Mouse (Mus musculus): ENCODE data around the gene Med23. TPM values are rescaled to one million over a fixed set of nuclear protein-coding genes. Genes with fewer than 3 reads are reported as not detected.

The Med23 gene
- polyA plus RNA-seq, 1 experiment from 2014 or later: 24.0 TPM

- no peak for ATAC-seq (ENCODE audit: low FRiP score, low TSS enrichment)
Measured at GRCm38 (mm10) chr10:24830448-24830847, 39.3 kb upstream of the Med23 start.

GRCm38 (mm10) chr10:24831377-24832095 is 38.2 kb upstream of the Med23 start:
- Histone ChIP-seq H3K4me2 (replicated peaks; ENCODE audit: low read depth, low read length) (no peak overlapping the region), H3K9me3 (ENCODE audit: low read length) (no peaks in the 10 kb centered on the region), H3K4me1 (ENCODE audit: insufficient read depth, low read length) (peaks cover 17% of the 10 kb centered on the region), H3K27ac (ENCODE audit: low read length) (no peak overlapping the region), H3K9ac (replicated peaks; ENCODE audit: low read length) (no peak overlapping the region), H3K27me3 (ENCODE audit: insufficient read depth, low read length) (no peaks in the 10 kb centered on the region), H3K4me3 (ENCODE audit: low read length) (no peak overlapping the region), H3K36me3 (ENCODE audit: insufficient read depth, low read length) (no peaks in the 10 kb centered on the region)
- ATAC-seq (ENCODE audit: low FRiP score, low TSS enrichment): no peak
- 65% methylated on average over 14 of the region's 15 CpGs for WGBS

More at GRCm38 (mm10) chr10:24830448-24830847, 39.3 kb upstream of the Med23 start:
- WGBS: 89% methylated on average over 5 of the region's 5 CpGs
- Histone ChIP-seq H3K4me1 (ENCODE audit: insufficient read depth, low read length) (peaks cover 12% of the 10 kb centered on the region), H3K4me3 (ENCODE audit: low read length) (no peak overlapping the region), H3K36me3 (ENCODE audit: insufficient read depth, low read length) (no peaks in the 10 kb centered on the region), H3K9me3 (ENCODE audit: low read length) (no peaks in the 10 kb centered on the region), H3K9ac (replicated peaks; ENCODE audit: low read length) (no peak overlapping the region), H3K27me3 (ENCODE audit: insufficient read depth, low read length) (no peaks in the 10 kb centered on the region), H3K4me2 (replicated peaks; ENCODE audit: low read depth, low read length) (no peak overlapping the region), H3K27ac (ENCODE audit: low read length) (no peak overlapping the region)

- Histone ChIP-seq H3K9ac (replicated peaks; ENCODE audit: low read length) (no peak overlapping the region), H3K4me1 (ENCODE audit: insufficient read depth, low read length) (peaks cover 17% of the 10 kb centered on the region), H3K9me3 (ENCODE audit: low read length) (no peaks in the 10 kb centered on the region), H3K36me3 (ENCODE audit: insufficient read depth, low read length) (no peaks in the 10 kb centered on the region), H3K4me2 (replicated peaks; ENCODE audit: low read depth, low read length) (no peak overlapping the region), H3K4me3 (ENCODE audit: low read length) (no peak overlapping the region), H3K27me3 (ENCODE audit: insufficient read depth, low read length) (no peaks in the 10 kb centered on the region), H3K27ac (ENCODE audit: low read length) (no peak overlapping the region)
- ATAC-seq (ENCODE audit: low FRiP score, low TSS enrichment): no peak
- 80% methylated on average over 9 of the region's 9 CpGs for WGBS
Measured at GRCm38 (mm10) chr10:24832306-24832705, 37.5 kb upstream of the Med23 start.

GRCm38 (mm10) chr10:24834634-24835371 is 35.0 kb upstream of the Med23 start:
- peaks cover 5% of the 10 kb centered on the region; the same call in 1 of the 2 replicates for H3K9me3 ChIP-seq (ENCODE audit: low read length)
- 0 out of 2 replicates have a peak overlapping the region, but pooled peaks have one; percentile 3 for H3K9ac ChIP-seq (replicated peaks; ENCODE audit: low read length)
- no peaks in the 10 kb centered on the region for H3K27me3 ChIP-seq (ENCODE audit: insufficient read depth, low read length)
- H3K36me3 ChIP-seq (ENCODE audit: insufficient read depth, low read length): no peaks in the 10 kb centered on the region
- 10% methylated on average over 4 of the region's 4 CpGs for WGBS
- H3K27ac ChIP-seq (ENCODE audit: low read length): no peak overlapping the region
- H3K4me3 ChIP-seq (ENCODE audit: low read length): peak overlapping the region; percentile 14; the same call in 1 of the 2 replicates
- peak overlapping the region; percentile 50 for H3K4me2 ChIP-seq (replicated peaks; ENCODE audit: low read depth, low read length)
- peaks cover 17% of the 10 kb centered on the region for H3K4me1 ChIP-seq (ENCODE audit: insufficient read depth, low read length)
- ATAC-seq (ENCODE audit: low FRiP score, low TSS enrichment): 0 out of 2 replicates have a peak, but pooled peaks have one; percentile 19

- ATAC-seq (ENCODE audit: low FRiP score, low TSS enrichment): no peak
- WGBS: 33% methylated on average over 12 of the region's 12 CpGs
- H3K4me2 ChIP-seq (replicated peaks; ENCODE audit: low read depth, low read length): peak overlapping the region; percentile 50
- H3K9ac ChIP-seq (replicated peaks; ENCODE audit: low read length): peak overlapping the region; percentile 49
- 0 out of 2 replicates have a peak overlapping the region, but pooled peaks have one; percentile 9 for H3K27ac ChIP-seq (ENCODE audit: low read length)
- no peaks in the 10 kb centered on the region for H3K36me3 ChIP-seq (ENCODE audit: insufficient read depth, low read length)
- H3K4me1 ChIP-seq (ENCODE audit: insufficient read depth, low read length): peaks cover 17% of the 10 kb centered on the region
- peak overlapping the region; percentile 27 for H3K4me3 ChIP-seq (ENCODE audit: low read length)
- H3K27me3 ChIP-seq (ENCODE audit: insufficient read depth, low read length): no peaks in the 10 kb centered on the region
- peaks cover 5% of the 10 kb centered on the region; the same call in 1 of the 2 replicates for H3K9me3 ChIP-seq (ENCODE audit: low read length)
Measured at GRCm38 (mm10) chr10:24835702-24836342, 34.0 kb upstream of the Med23 start.

- Histone ChIP-seq H3K27ac (ENCODE audit: low read length) (no peak overlapping the region), H3K4me1 (ENCODE audit: insufficient read depth, low read length) (peaks cover 17% of the 10 kb centered on the region), H3K9me3 (ENCODE audit: low read length) (peaks cover 5% of the 10 kb centered on the region; the same call in 1 of the 2 replicates), H3K4me3 (ENCODE audit: low read length) (no peak overlapping the region), H3K9ac (replicated peaks; ENCODE audit: low read length) (no peak overlapping the region), H3K36me3 (ENCODE audit: insufficient read depth, low read length) (no peaks in the 10 kb centered on the region), H3K27me3 (ENCODE audit: insufficient read depth, low read length) (no peaks in the 10 kb centered on the region), H3K4me2 (replicated peaks; ENCODE audit: low read depth, low read length) (peak overlapping the region; percentile 50)
- WGBS: 56% methylated on average over 4 of the region's 4 CpGs
- ATAC-seq (ENCODE audit: low FRiP score, low TSS enrichment): no peak
Measured at GRCm38 (mm10) chr10:24836366-24837038, 33.3 kb upstream of the Med23 start.

- 94% methylated on average over 4 of the region's 4 CpGs for WGBS
- H3K27ac ChIP-seq (ENCODE audit: low read length): no peak overlapping the region
- no peaks in the 10 kb centered on the region for H3K27me3 ChIP-seq (ENCODE audit: insufficient read depth, low read length)
- H3K9me3 ChIP-seq (ENCODE audit: low read length): peaks cover 5% of the 10 kb centered on the region; the same call in 1 of the 2 replicates
- H3K4me3 ChIP-seq (ENCODE audit: low read length): no peak overlapping the region
- H3K9ac ChIP-seq (replicated peaks; ENCODE audit: low read length): no peak overlapping the region
- H3K4me2 ChIP-seq (replicated peaks; ENCODE audit: low read depth, low read length): no peak overlapping the region
- ATAC-seq (ENCODE audit: low FRiP score, low TSS enrichment): no peak
- no peaks in the 10 kb centered on the region for H3K36me3 ChIP-seq (ENCODE audit: insufficient read depth, low read length)
- peaks cover 3% of the 10 kb centered on the region; the same call in 1 of the 2 replicates for H3K4me1 ChIP-seq (ENCODE audit: insufficient read depth, low read length)
Measured at GRCm38 (mm10) chr10:24840795-24841194, 29.0 kb upstream of the Med23 start.

- Histone ChIP-seq H3K9ac (replicated peaks; ENCODE audit: low read length) (no peak overlapping the region), H3K36me3 (ENCODE audit: insufficient read depth, low read length) (no peaks in the 10 kb centered on the region), H3K4me3 (ENCODE audit: low read length) (no peak overlapping the region), H3K4me1 (ENCODE audit: insufficient read depth, low read length) (no peaks in the 10 kb centered on the region), H3K27me3 (ENCODE audit: insufficient read depth, low read length) (no peaks in the 10 kb centered on the region), H3K9me3 (ENCODE audit: low read length) (peaks cover 5% of the 10 kb centered on the region; the same call in 1 of the 2 replicates), H3K4me2 (replicated peaks; ENCODE audit: low read depth, low read length) (no peak overlapping the region), H3K27ac (ENCODE audit: low read length) (no peak overlapping the region)
- WGBS: 14% methylated on average over 2 of the region's 2 CpGs
- ATAC-seq (ENCODE audit: low FRiP score, low TSS enrichment): no peak; the same call in 1 of the 2 replicates
Measured at GRCm38 (mm10) chr10:24841998-24842397, 27.8 kb upstream of the Med23 start.

- H3K4me2 ChIP-seq (replicated peaks; ENCODE audit: low read depth, low read length): no peak within 1 kb of the TSS
- H3K4me3 ChIP-seq (ENCODE audit: low read length): no peak within 1 kb of the TSS
- no peak within 1 kb of the TSS for H3K27ac ChIP-seq (ENCODE audit: low read length)
- H3K36me3 ChIP-seq (ENCODE audit: insufficient read depth, low read length): no peaks in the 10 kb centered on the region
- H3K27me3 ChIP-seq (ENCODE audit: insufficient read depth, low read length): no peaks in the 10 kb centered on the region
- H3K4me1 ChIP-seq (ENCODE audit: insufficient read depth, low read length): no peaks in the 10 kb centered on the region
- WGBS: 85% methylated on average over 1 of the region's 1 CpGs
- H3K9me3 ChIP-seq (ENCODE audit: low read length): peaks cover 4% of the 10 kb centered on the region; the same call in 1 of the 2 replicates
- ATAC-seq (ENCODE audit: low FRiP score, low TSS enrichment): no peak
- H3K9ac ChIP-seq (replicated peaks; ENCODE audit: low read length): no peak within 1 kb of the TSS
Measured at GRCm38 (mm10) chr10:24842676-24843075, 27.1 kb upstream of the Med23 start, which contains the start of gene Enpp3. Gene Enpp3 (minus strand): TSS chr10:24842823.

Measured in kidney, embryonic 16.5 days (tissue).